Mouse (Mus musculus) testis, adult 10 weeks (tissue): Measurements from ENCODE around the gene Dppa2. TPM values are rescaled to one million over a fixed set of nuclear protein-coding genes. Genes with fewer than 3 reads are reported as not detected.

Source experiments
- polyA plus RNA-seq: library from polyadenylated mRNA; stranded (reverse); fragments of 350-450 nt; fragmentation: Illumina TruSeq; extraction: RNeasy Lipid Tissue Mini Kit (QIAGEN cat#74804); gene quantifications from one replicate; pipeline ENCODE4 v1.2.3, GENCODE M21; 2014; ENCODE audit warnings: low read depth, low replicate concordance

The Dppa2 gene
- polyA plus RNA-seq: 0.48 TPM

DNA sequence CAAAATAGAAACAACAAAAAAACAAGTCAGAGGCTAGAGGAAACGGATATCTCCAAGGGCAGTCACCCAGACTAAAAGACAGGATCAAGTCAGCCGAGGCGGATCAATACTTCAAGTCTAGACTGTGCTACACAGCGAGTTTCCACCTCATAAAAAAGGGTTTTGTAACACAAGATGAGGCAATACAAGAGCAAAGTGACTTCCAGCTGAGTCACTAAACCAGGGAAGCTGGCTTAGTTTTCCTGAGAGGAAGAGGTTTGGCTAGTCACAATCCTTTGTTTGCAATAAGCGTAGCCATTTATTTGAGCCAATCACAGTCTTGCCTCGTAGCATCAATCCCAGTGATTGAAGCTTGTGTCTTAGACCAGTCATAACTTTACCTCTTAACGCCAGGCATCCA, at the start of gene Dppa2:
Dppa2 (plus strand) TSS at position 400 of the 400 bp plus-strand sequence.

DNA sequence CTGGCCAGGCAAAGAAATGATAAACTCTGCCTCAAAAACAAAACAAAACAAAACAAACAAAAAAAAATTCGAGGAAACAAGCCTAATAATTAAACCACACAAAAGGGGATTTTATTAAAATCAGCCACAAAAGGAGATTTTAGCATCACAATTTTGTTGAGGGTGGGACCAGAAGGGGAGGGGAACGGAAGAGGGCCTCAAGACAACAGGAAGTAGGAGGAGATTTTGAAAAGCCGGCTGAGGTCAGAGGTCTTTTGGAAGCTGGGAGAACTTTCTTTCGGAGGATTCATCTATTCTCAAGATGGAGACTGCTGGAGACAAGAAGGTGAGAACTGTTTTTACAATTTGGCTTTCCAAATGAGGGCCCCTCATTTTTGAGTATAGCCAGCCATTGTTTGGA, 20.2 kb upstream of the Dppa2 start, which contains the start of gene Dppa4:
Dppa4 (plus strand) TSS at position 217 of the 400 bp plus-strand sequence.

Other genes with a start within 250 kb of the Dppa2 start
- 1.7 TPM for gene Dppa4, start 20.2 kb upstream of the Dppa2 start, polyA plus RNA-seq
- not detected for gene Gm5485, start 108.5 kb downstream of the Dppa2 start, polyA plus RNA-seq
- 12.7 TPM for gene Morc1, start 127.3 kb downstream of the Dppa2 start, polyA plus RNA-seq